Mouse (Mus musculus): Measurements from ENCODE around the gene Ubl4a. TPM values are rescaled to one million over a fixed set of nuclear protein-coding genes. Genes with fewer than 3 reads are reported as not detected.
"Not testable (repeated sequence)": the region's sequence is repeated elsewhere in the genome, so short reads cannot be mapped to it uniquely, and the experiment has no call there.

The Ubl4a gene
- polyA plus RNA-seq (2015; fragmentation: Nextera tagmentation; extraction: Ambion mirVana): 66.7 and 68.8 TPM in 2 replicates

DNA sequence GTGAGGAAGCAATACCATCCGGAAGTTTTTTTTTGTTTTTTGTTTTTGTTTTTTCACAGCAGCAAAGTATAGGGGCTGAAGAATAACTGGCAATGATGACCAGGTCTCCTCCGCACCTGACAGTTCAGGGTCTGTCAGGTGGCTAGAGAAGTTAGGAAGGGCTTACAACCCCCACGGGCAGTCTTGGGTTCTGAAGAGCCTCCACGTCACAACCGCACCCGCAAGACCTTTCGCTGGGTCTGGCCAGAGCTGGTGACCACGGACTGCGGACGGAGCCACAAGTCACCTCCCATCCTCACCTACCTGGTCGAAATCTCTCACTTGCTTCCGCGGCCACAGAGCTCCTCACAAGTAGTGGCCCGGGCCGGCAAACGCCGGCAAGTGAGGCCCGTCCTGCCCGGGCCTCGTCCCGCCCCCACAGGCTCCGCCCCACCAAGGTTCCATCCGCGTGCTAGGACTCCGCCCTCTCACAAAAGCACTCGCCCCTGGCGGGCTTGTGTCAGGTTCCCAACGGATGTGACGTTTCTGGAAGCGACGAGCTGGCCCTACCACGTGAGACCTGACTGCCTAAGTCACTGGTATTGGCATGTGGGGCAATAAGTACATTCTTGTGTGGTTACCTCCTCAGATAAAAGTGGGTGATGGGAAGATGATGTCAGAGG lies at the start of gene Ubl4a, which contains the start of gene Slc10a3:
Gene Ubl4a (minus strand): TSS at position 331 of the 662 bp plus-strand sequence.
Gene Slc10a3 (minus strand): TSS at position 462 of the 662 bp plus-strand sequence.
- Histone ChIP-seq H3K36me3 (no peaks in the 10 kb centered on the region; the same call in 1 of the 2 replicates), H3K27me3 (no peaks in the 10 kb centered on the region), H3K4me2 (replicated peaks) (peak within 1 kb of the TSS; percentile 58), H3K4me1 (replicated peaks) (0 out of 2 replicates have a peak, but pooled peaks cover 4% of the 10 kb centered on the region), H3K9ac (replicated peaks) (peak within 1 kb of the TSS; percentile 52), H3K9me3 (no peaks in the 10 kb centered on the region), H3K4me3 (replicated peaks) (peak within 1 kb of the TSS; percentile 44), H3K27ac (no peak within 1 kb of the TSS)
- WGBS: 26% methylated on average over 32 of the region's 32 CpGs
- ATAC-seq: peak; percentile 92

GRCm38 (mm10) chrX:74413377-74413776 lies 40.4 kb upstream of the Ubl4a start:
- no peak overlapping the region for H3K4me3 ChIP-seq (replicated peaks)
- no peaks in the 10 kb centered on the region for H3K4me1 ChIP-seq (replicated peaks)
- H3K27me3 ChIP-seq: no peaks in the 10 kb centered on the region
- H3K27ac ChIP-seq: no peak overlapping the region
- H3K9ac ChIP-seq (replicated peaks): no peak overlapping the region
- peak; percentile 82 for ATAC-seq
- no peaks in the 10 kb centered on the region for H3K9me3 ChIP-seq
- H3K4me2 ChIP-seq (replicated peaks): no peak overlapping the region
- H3K36me3 ChIP-seq: peaks cover 14% of the 10 kb centered on the region

GRCm38 (mm10) chrX:74408340-74408739 lies 35.3 kb upstream of the Ubl4a start:
- Histone ChIP-seq H3K4me3 (replicated peaks) (no peak overlapping the region), H3K9ac (replicated peaks) (no peak overlapping the region), H3K4me1 (replicated peaks) (no peaks in the 10 kb centered on the region), H3K27me3 (no peaks in the 10 kb centered on the region), H3K27ac (no peak overlapping the region), H3K36me3 (peaks cover 14% of the 10 kb centered on the region), H3K9me3 (no peaks in the 10 kb centered on the region), H3K4me2 (replicated peaks) (no peak overlapping the region)
- 49% methylated on average over 2 of the region's 2 CpGs for WGBS
- no peak for ATAC-seq

DNA sequence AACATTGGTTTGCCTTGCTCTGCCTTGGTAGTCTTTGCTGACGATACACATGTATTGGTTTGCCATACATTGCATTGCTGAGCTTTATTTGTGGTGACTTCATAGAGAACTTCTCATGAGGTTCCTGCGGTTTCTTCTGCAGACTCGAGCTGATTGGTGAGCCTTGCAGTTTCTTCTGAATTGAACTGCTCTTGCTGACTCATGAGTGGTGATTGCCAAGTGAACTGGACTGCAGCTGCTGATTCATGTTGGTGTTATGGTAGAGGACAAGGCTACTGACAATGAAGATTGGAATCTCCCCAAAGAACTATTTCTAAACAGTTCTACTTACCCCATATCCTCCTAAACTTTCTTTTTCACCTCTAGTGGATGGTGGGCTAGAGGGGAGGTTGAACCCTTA lies 27.1 kb upstream of the Ubl4a start:
- no peak for ATAC-seq
- Histone ChIP-seq H3K27me3 (no peaks in the 10 kb centered on the region), H3K4me3 (replicated peaks) (no peak overlapping the region), H3K36me3 (no peaks in the 10 kb centered on the region), H3K4me2 (replicated peaks) (no peak overlapping the region), H3K9ac (replicated peaks) (no peak overlapping the region), H3K9me3 (no peaks in the 10 kb centered on the region; the same call in 1 of the 2 replicates), H3K27ac (no peak overlapping the region), H3K4me1 (replicated peaks) (no peaks in the 10 kb centered on the region)
- WGBS: 81% methylated on average over 3 of the region's 3 CpGs

DNA sequence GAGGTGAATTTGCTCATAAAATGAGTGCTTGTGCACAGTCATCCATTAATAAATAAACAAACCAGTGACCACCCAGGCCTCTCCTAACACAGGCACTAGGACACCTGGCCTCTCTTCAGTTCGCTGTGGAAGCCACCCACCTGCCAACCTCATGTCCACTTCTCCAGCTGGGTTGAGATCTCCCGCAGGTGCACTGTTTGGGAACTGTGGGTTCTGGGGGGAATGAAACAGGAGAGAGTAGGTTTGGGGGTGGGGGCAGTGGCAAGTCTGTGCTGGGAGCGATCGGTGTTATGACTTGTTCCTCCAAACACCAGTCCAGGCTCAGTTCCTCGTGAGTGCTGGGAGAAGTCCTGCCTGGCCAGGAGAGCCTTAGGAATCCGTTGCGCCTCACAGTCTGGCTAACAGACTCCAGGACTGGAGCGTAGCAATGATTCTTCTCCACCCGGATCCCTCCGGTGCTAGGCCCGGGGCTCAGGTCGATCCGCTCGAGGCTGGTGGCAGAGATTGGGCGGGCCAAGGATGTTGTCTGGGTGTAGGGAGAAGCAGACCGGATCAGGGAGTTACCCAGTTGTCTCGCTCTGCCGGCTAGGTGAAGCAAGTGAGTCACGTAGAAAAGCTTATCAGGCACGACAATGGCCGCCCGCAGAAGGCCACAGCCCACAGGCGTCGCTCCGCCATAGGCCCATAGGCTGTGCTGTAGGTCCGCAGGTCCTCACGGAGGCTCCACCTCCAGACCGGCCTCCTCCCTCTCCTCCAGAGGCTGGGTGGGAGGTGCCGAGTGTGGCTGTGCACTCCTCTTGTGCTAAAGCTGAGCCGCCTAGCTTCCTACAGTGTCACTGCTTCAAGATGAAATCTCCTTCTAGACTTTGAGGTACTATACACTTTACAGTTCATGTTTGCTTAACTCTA lies 19.8 kb upstream of the Ubl4a start, which contains the start of the genes Fam3a and Ikbkg:
Gene Fam3a (minus strand): TSS at position 738 of the 909 bp plus-strand sequence.
Gene Ikbkg (plus strand): TSS at position 756 of the 909 bp plus-strand sequence.
- H3K27ac ChIP-seq: peak within 1 kb of the TSS; percentile 85
- H3K36me3 ChIP-seq: no peaks in the 10 kb centered on the region
- no peaks in the 10 kb centered on the region for H3K27me3 ChIP-seq
- WGBS: 29% methylated on average over 30 of the region's 30 CpGs
- H3K4me3 ChIP-seq (replicated peaks): peak within 1 kb of the TSS; percentile 51
- ATAC-seq: peak; percentile 100
- H3K9me3 ChIP-seq: no peaks in the 10 kb centered on the region; the same call in 1 of the 2 replicates
- H3K4me2 ChIP-seq (replicated peaks): peak within 1 kb of the TSS; percentile 62
- H3K9ac ChIP-seq (replicated peaks): peak within 1 kb of the TSS; percentile 78
- H3K4me1 ChIP-seq (replicated peaks): peaks cover 11% of the 10 kb centered on the region

- Histone ChIP-seq H3K4me2 (replicated peaks) (no peak overlapping the region), H3K4me1 (replicated peaks) (peaks cover 6% of the 10 kb centered on the region), H3K9me3 (no peaks in the 10 kb centered on the region), H3K4me3 (replicated peaks) (no peak overlapping the region), H3K9ac (replicated peaks) (no peak overlapping the region), H3K27ac (no peak overlapping the region), H3K27me3 (no peaks in the 10 kb centered on the region), H3K36me3 (peaks cover 23% of the 10 kb centered on the region)
- ATAC-seq: no peak
Measured at GRCm38 (mm10) chrX:74388153-74388552, 15.1 kb upstream of the Ubl4a start.

GRCm38 (mm10) chrX:74384451-74384850 lies 11.4 kb upstream of the Ubl4a start:
- Histone ChIP-seq H3K36me3 (peaks cover 23% of the 10 kb centered on the region), H3K9me3 (no peaks in the 10 kb centered on the region), H3K27ac (no peak overlapping the region), H3K4me2 (replicated peaks) (no peak overlapping the region), H3K27me3 (no peaks in the 10 kb centered on the region), H3K4me3 (replicated peaks) (no peak overlapping the region), H3K9ac (replicated peaks) (no peak overlapping the region), H3K4me1 (replicated peaks) (no peaks in the 10 kb centered on the region)
- 91% methylated on average over 2 of the region's 2 CpGs for WGBS
- ATAC-seq: no peak

- peaks cover 3% of the 10 kb centered on the region; the same call in 1 of the 2 replicates for H3K36me3 ChIP-seq
- H3K4me1 ChIP-seq (replicated peaks): peaks cover 15% of the 10 kb centered on the region
- peak overlapping the region; percentile 80 for H3K27ac ChIP-seq
- peak overlapping the region; percentile 69 for H3K4me2 ChIP-seq (replicated peaks)
- no peaks in the 10 kb centered on the region for H3K9me3 ChIP-seq
- H3K4me3 ChIP-seq (replicated peaks): peak overlapping the region; percentile 59
- H3K9ac ChIP-seq (replicated peaks): peak overlapping the region; percentile 84
- WGBS: 27% methylated on average over 48 of the region's 49 CpGs
- ATAC-seq: peak; percentile 80
- H3K27me3 ChIP-seq: no peaks in the 10 kb centered on the region
Measured at GRCm38 (mm10) chrX:74368209-74368909, 4.7 kb downstream of the Ubl4a start.

DNA sequence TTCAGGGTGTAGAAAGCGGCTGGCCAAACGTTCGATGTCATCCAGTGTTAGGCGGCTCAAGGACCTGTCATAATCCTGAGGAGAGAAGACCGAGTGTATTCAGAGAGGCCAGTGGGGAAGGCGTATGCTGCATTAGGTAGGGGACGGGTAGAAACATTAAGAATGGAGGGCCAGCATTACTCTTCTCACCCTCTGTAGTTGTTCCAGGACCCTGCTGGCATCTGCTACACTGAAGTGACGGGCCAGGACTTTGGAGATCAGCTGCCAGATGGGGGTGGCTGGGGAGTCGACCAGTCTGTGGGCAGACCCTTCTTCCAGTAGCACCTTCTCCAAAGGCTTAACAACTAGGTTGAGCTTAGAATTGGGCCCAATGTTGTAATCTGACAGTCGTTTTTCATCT lies 5.5 kb downstream of the Ubl4a start:
- H3K27ac ChIP-seq: no peak overlapping the region
- peak overlapping the region; percentile 59 for H3K4me3 ChIP-seq (replicated peaks)
- H3K36me3 ChIP-seq: peaks cover 3% of the 10 kb centered on the region; the same call in 1 of the 2 replicates
- ATAC-seq: 0 out of 2 replicates have a peak, but pooled peaks have one; percentile 2
- no peaks in the 10 kb centered on the region for H3K27me3 ChIP-seq
- WGBS: 70% methylated on average over 10 of the region's 10 CpGs
- no peaks in the 10 kb centered on the region for H3K9me3 ChIP-seq
- peak overlapping the region; percentile 84 for H3K9ac ChIP-seq (replicated peaks)
- H3K4me1 ChIP-seq (replicated peaks): peaks cover 10% of the 10 kb centered on the region
- H3K4me2 ChIP-seq (replicated peaks): peak overlapping the region; percentile 69

DNA sequence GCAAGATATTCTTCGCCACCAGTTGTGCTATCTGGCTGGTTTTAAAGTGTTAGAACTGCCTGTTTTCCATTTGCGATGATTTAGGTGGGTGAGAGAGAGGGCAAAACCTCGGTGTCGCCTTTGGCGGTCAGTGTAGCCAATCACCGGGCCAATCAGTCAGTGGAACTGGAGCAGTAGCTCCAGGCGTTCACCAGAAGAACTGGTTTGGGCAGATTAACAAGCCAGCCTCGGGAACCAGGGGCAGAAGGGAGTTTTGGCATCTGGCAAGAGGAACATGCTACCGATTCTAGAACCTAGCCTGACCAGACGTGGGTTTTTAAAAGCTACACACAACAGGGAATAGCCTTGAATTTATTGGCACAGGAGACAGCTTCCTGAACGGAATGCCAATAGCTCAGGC lies 13.8 kb downstream of the Ubl4a start:
- no peak overlapping the region for H3K4me2 ChIP-seq (replicated peaks)
- H3K27me3 ChIP-seq: no peaks in the 10 kb centered on the region
- H3K4me1 ChIP-seq (replicated peaks): no peaks in the 10 kb centered on the region
- no peak overlapping the region for H3K27ac ChIP-seq
- no peaks in the 10 kb centered on the region for H3K36me3 ChIP-seq
- no peak for ATAC-seq
- no peaks in the 10 kb centered on the region for H3K9me3 ChIP-seq
- H3K9ac ChIP-seq (replicated peaks): no peak overlapping the region
- WGBS: 56% methylated on average over 11 of the region's 11 CpGs
- H3K4me3 ChIP-seq (replicated peaks): no peak overlapping the region

DNA sequence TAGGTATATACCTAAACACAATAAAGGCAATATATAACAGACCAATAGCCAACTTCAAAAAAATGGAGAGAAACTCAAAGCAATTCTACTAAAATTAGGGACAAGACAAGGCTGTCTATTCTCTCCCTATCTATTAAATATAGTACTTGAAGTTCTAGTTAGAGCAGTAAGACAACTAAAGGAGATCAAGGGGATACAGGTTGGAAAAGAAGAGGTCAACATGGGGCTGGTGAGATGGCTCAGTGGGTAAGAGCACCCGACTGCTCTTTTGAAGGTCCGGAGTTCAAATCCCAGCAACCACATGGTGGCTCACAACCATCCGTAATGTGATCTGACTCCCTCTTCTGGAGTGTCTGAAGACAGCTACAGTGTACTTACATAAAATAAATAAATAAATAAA lies 15.9 kb downstream of the Ubl4a start:
- not testable (repeated sequence) for H3K36me3 ChIP-seq; H3K4me2 ChIP-seq (replicated peaks); H3K4me3 ChIP-seq (replicated peaks); H3K9me3 ChIP-seq; H3K9ac ChIP-seq (replicated peaks); H3K27me3 ChIP-seq; ATAC-seq; H3K27ac ChIP-seq; H3K4me1 ChIP-seq (replicated peaks)
- 84% methylated on average over 3 of the region's 3 CpGs for WGBS
